Mouse (Mus musculus) lung, adult 2 months (tissue): ENCODE data around the gene Rrnad1.

Experiments
- CTCF ChIP-seq: fragments of 200-500 bp; IDR thresholded peaks from 2 replicates; pipeline ENCODE4 v1.5.1; 2011; ENCODE audit warnings: mild to moderate bottlenecking, low read length, control low read depth; ENCODE audit not compliant: insufficient read depth
- POLR2A ChIP-seq: fragments of 200-500 bp; IDR thresholded peaks from 2 replicates; pipeline ENCODE4 v1.6.1; 2011; ENCODE audit warnings: low read depth, mild to moderate bottlenecking, control low read depth, low read length, borderline replicate concordance; ENCODE audit errors: extremely low read depth

DNA sequence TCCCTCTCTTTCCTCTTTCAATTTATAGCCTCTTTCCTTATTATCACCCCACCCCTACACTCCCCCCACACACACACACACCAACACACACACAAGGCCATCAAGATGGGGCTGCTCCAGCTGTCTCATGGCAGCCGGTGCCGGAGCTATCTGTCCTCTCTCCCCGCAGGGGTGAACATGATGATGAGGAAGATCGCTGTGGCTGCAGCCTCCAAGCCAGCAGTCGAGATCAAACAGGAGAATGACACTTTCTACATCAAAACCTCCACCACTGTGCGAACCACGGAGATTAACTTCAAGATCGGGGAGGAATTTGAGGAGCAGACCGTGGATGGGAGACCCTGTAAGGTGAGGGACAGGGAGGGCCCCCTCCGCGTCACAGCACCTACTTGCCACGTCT lies 21.4 kb upstream of the Rrnad1 start:
- TF ChIP-seq CTCF (no peak), POLR2A (no peak)
